Mouse (Mus musculus) embryonic fibroblast, embryonic 13.5 days (primary cell): ENCODE results near the gene Abcb4.

ENCODE experiments used
- CTCF ChIP-seq: IDR thresholded peaks from 2 replicates; pipeline ENCODE4 v1.5.1; 2011; ENCODE audit warnings: mild to moderate bottlenecking, control low read depth, low read length, moderate library complexity, borderline replicate concordance; ENCODE audit not compliant: insufficient read depth
- POLR2A ChIP-seq: IDR thresholded peaks from 2 replicates; pipeline ENCODE4 v1.6.1; 2011; ENCODE audit warnings: low read depth, mild to moderate bottlenecking, control low read depth, low read length, moderate library complexity

DNA sequence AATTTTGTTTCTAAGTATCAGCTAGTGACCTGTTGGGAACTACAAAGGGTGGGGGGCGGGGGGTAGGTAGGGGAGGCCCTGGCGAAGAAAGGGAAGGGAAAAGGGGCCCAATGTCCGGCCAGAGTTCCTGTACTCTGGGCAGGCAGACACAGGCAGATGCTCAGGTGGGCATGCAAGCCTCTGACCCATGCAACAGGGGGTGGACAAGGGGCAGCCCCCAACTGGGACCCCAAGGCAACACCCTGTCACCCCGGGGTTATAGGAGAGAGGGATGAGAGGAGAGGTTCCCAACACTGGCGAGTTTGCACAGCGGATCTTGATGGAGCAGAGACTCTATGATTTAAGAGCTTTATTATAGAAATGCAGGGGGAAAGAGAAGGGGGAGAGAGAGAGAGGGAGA lies 36.3 kb upstream of the Abcb4 start:
- TF ChIP-seq POLR2A (no peak), CTCF (no peak)
